Mouse (Mus musculus): ENCODE data around the gene Gm21425.
"Not testable (repeated sequence)": the region's sequence is repeated elsewhere in the genome, so short reads cannot be mapped to it uniquely, and the experiment has no call there.

Gene Gm21425

GRCm38 (mm10) chrY:13161668-13162067 lies at the start of gene Gm21425:
Gene Gm21425 (plus strand): TSS chrY:13161968.
- not testable (repeated sequence) for DNase-seq (ENCODE audit: low read depth, low spot score)

- not testable (repeated sequence) for DNase-seq (ENCODE audit: low read depth, low spot score)
Observed at GRCm38 (mm10) chrY:13133392-13133791, 28.4 kb upstream of the Gm21425 start, which contains the start of gene Gm21891. Gene Gm21891 (minus strand): TSS chrY:13133492.
